Mouse (Mus musculus) erythroblast, adult 5-6 weeks (primary cell): ENCODE results near the gene Megf9. TPM values are rescaled to one million over a fixed set of nuclear protein-coding genes. Genes with fewer than 3 reads are reported as not detected.

Source experiments
- total RNA-seq, 2 experiments: library from RNA; stranded (forward) in 1 of 2; stranded (reverse) in 1 of 2; fragments of 150-400 nt in 1 of 2; fragments of 200-764, 138-1000 nt in 1 of 2; gene quantifications; 2 replicates each; pipeline versions ENCODE4 v1.2.3 to v1.2.4; 2015 to 2017; ENCODE audit warnings: low replicate concordance in 2 of 2

Megf9 gene
- total RNA-seq, 2 experiments from 2014 or later, result 10.0 to 21.9 TPM

Other genes starting within 250 kb of the Megf9 start
- 4.2 and 7.9 TPM in 2 replicates for gene Cdk5rap2, start 124.6 kb downstream of the Megf9 start, total RNA-seq (2015; ENCODE audit: low replicate concordance)
- gene Cdk5rap2, start 124.6 kb downstream of the Megf9 start, total RNA-seq (2017; ENCODE audit: low replicate concordance), result 17.6 and 27.0 TPM in 2 replicates